Mouse (Mus musculus): ENCODE results near the gene Wdfy3.

Gene Wdfy3

GRCm38 (mm10) chr5:101784328-101784727 lies 285.4 kb downstream of the Wdfy3 start:
- in situ Hi-C loops (cut with MboI, MseI), result no loop called here
